Mouse (Mus musculus): ENCODE data around the gene Fgf12.

The Fgf12 gene

GRCm38 (mm10) chr16:28447114-28447455 lies 305.8 kb downstream of the Fgf12 start:
- no peak for DNase-seq

GRCm38 (mm10) chr16:28446334-28447113 lies 306.3 kb downstream of the Fgf12 start:
- DNase-seq: no peak

GRCm38 (mm10) chr16:28445800-28446333 lies 307.0 kb downstream of the Fgf12 start:
- DNase-seq: no peak

GRCm38 (mm10) chr16:28444993-28445799 lies 307.7 kb downstream of the Fgf12 start:
- DNase-seq: no peak

- DNase-seq: no peak
Measured at GRCm38 (mm10) chr16:28421617-28422016, 331.3 kb downstream of the Fgf12 start.

GRCm38 (mm10) chr16:28419693-28420299 lies 333.1 kb downstream of the Fgf12 start:
- DNase-seq: no peak

- no peak for DNase-seq
Measured at GRCm38 (mm10) chr16:28411210-28411817, 341.6 kb downstream of the Fgf12 start.

- no peak for DNase-seq
Measured at GRCm38 (mm10) chr16:28408294-28408693, 344.6 kb downstream of the Fgf12 start.

- DNase-seq: no peak
Measured at GRCm38 (mm10) chr16:28407892-28408291, 345.0 kb downstream of the Fgf12 start.

- no peak for DNase-seq
Measured at GRCm38 (mm10) chr16:28404156-28404555, 348.7 kb downstream of the Fgf12 start.

GRCm38 (mm10) chr16:28402701-28403100 lies 350.2 kb downstream of the Fgf12 start:
- no peak for DNase-seq

- DNase-seq: no peak
Measured at GRCm38 (mm10) chr16:28391283-28391682, 361.6 kb downstream of the Fgf12 start.

- no peak for DNase-seq
Measured at GRCm38 (mm10) chr16:28389114-28389513, 363.8 kb downstream of the Fgf12 start.

- no peak for DNase-seq
Measured at GRCm38 (mm10) chr16:28374790-28375189, 378.1 kb downstream of the Fgf12 start.

GRCm38 (mm10) chr16:28373311-28373710 lies 379.6 kb downstream of the Fgf12 start:
- no peak for DNase-seq

GRCm38 (mm10) chr16:28350624-28351023 lies 402.2 kb downstream of the Fgf12 start:
- DNase-seq: no peak

- no peak for DNase-seq
Measured at GRCm38 (mm10) chr16:28345323-28345722, 407.5 kb downstream of the Fgf12 start.

- no peak for DNase-seq
Measured at GRCm38 (mm10) chr16:28337930-28338329, 414.9 kb downstream of the Fgf12 start.

GRCm38 (mm10) chr16:28336700-28337099 lies 416.2 kb downstream of the Fgf12 start:
- no peak for DNase-seq

- no peak for DNase-seq
Measured at GRCm38 (mm10) chr16:28335025-28335424, 417.8 kb downstream of the Fgf12 start.

- no peak for DNase-seq
Measured at GRCm38 (mm10) chr16:28323576-28323975, 429.3 kb downstream of the Fgf12 start.

- no peak for DNase-seq
Measured at GRCm38 (mm10) chr16:28311618-28312017, 441.2 kb downstream of the Fgf12 start.

- no peak for DNase-seq
Measured at GRCm38 (mm10) chr16:28303889-28304288, 449.0 kb downstream of the Fgf12 start.

Measured in thymus, adult 18-20 months (tissue).